Mouse (Mus musculus): ENCODE measurements around the gene Igf1r. TPM values are rescaled to one million over a fixed set of nuclear protein-coding genes. Genes with fewer than 3 reads are reported as not detected.

Gene Igf1r
- polyA plus RNA-seq, 1 experiment from 2014 or later: 58.8 TPM

- CTCF ChIA-PET: no interaction called here
- DNase-seq (ENCODE audit: low read depth, low spot score) (no peak), ATAC-seq (no peak)
- H3K27me3 ChIP-seq: no peaks in the 10 kb centered on the region
- TF ChIP-seq CTCF (IDR thresholded peaks at IDR 0.05): no peak
- in situ Hi-C loops (cut with MboI; ENCODE audit: low pct_unique_long_range_greater_than_20kb): no loop called here
- POLR2A ChIA-PET: no interaction called here
Measured at GRCm38 (mm10) chr7:68259523-68260081, 307.0 kb downstream of the Igf1r start.

- in situ Hi-C loops (cut with MboI; ENCODE audit: low pct_unique_long_range_greater_than_20kb): no loop called here
- TF ChIP-seq CTCF (IDR thresholded peaks at IDR 0.05): no peak
- DNase-seq (ENCODE audit: low read depth, low spot score) (no peak), ATAC-seq (no peak)
- H3K27me3 ChIP-seq: no peaks in the 10 kb centered on the region
- POLR2A ChIA-PET: no interaction called here
- CTCF ChIA-PET: no interaction called here
Measured at GRCm38 (mm10) chr7:68262612-68263200, 310.1 kb downstream of the Igf1r start.

GRCm38 (mm10) chr7:68263346-68264027 lies 310.9 kb downstream of the Igf1r start:
- H3K27me3 ChIP-seq: no peaks in the 10 kb centered on the region
- ChIA-PET CTCF (no interaction called here), POLR2A (no interaction called here)
- ATAC-seq (no peak), DNase-seq (ENCODE audit: low read depth, low spot score) (no peak)
- in situ Hi-C loops (cut with MboI; ENCODE audit: low pct_unique_long_range_greater_than_20kb): no loop called here
- TF ChIP-seq CTCF (IDR thresholded peaks at IDR 0.05): no peak

DNA sequence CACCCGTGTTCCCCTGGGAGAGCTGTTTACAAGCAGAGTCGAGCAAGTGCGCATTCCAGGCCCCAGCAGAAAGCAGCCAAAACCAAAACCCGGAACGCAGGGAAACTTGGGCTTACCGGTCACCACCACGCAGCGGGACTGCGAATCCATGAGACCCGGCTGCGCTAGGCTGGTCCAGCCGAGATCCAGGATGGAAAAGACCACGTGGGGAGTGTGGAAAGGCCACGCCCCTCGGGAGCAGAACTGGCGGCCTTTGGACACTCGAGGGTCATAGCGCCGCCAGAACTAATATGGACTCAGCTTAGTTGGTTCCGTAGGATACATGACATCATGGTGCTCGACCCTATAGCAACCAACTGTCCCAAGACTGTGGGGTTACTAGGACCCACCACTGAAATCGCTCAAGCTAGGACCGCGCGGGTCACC lies 311.4 kb downstream of the Igf1r start, which contains the start of gene Pgpep1l:
TSS of gene Pgpep1l (minus strand) at position 206 of the 426 bp plus-strand sequence.
- POLR2A ChIA-PET: no interaction called here
- in situ Hi-C loops (cut with MboI; ENCODE audit: low pct_unique_long_range_greater_than_20kb): no loop called here

DNA sequence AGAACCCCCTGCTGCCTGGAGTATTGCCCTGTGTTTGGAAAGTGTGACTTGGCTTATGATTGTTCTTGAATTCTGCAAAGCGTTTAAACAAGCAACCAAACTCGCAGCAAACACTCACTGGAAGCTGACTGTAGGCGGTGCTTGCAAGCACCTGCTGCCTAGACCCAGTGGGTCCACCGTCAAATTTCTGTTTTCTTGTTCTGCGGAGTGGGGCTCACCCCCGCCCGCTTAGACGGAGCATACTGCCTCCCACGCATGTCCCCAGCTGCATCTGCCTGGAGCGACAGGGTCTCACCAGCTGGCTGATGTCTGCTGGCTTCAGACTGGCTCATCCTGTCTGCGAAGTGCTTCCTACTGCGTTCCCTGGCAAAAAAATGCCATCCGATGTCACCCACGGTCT lies 311.9 kb downstream of the Igf1r start:
- ATAC-seq: no peak
- no peak for TF ChIP-seq CTCF (IDR thresholded peaks at IDR 0.05)
- no peaks in the 10 kb centered on the region for H3K27me3 ChIP-seq
- in situ Hi-C loops (cut with MboI; ENCODE audit: low pct_unique_long_range_greater_than_20kb): no loop called here
- ChIA-PET POLR2A (interaction anchor here (0.6 kb wide), 1 partner anchor 22 kb away, joined by 3 read pairs; no protein-coding TSS in a partner anchor), CTCF (no interaction called here)
- DNase-seq (ENCODE audit: low read depth, low spot score): no peak

More for the DNA sequence above, 311.4 kb downstream of the Igf1r start, which contains the start of gene Pgpep1l:
- DNase-seq (ENCODE audit: low read depth, low spot score) (no peak), ATAC-seq (no peak)
- no peaks in the 10 kb centered on the region for H3K27me3 ChIP-seq
- no peak for TF ChIP-seq CTCF (IDR thresholded peaks at IDR 0.05)
- CTCF ChIA-PET: no interaction called here

DNA sequence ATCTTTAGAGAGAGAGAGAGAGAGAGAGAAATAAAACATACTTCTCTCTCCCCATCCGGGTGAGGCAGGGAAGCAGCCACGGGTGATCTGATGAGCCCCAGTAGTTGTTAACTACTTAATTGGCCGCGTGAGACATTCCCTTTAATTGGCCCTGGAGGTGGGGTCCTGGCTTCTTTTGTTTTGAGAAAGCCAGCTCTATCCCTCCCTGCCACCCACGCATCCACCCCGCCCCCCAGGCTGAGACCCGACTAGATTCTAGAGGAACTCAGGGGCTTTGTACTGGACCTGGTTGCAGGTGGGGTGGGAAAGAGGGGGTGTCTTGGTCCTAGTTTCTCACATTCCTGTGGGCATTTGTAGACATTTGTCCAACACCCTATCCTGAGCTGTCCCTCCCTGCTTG lies 312.8 kb downstream of the Igf1r start:
- TF ChIP-seq CTCF (IDR thresholded peaks at IDR 0.05): no peak

DNA sequence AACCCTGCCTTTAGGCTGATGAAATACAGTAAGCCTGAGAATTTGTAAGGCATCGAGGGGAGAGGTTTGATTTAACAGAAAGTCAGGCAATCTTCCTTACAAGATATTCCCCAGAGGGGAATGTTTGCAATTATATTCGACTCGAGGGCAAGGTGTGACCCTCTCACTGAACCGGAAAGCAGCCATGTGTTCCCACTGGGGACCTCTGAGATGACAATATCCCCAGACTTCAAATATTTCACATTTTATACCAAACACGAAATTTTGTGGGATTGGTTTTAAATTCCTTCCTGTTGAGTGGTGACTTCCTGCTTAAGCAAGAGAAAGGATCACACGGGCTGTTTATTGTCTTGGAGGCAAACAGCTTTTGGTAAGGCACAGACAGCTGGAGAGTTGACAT lies 314.1 kb downstream of the Igf1r start:
- DNase-seq (ENCODE audit: low read depth, low spot score): peak; percentile 38
- in situ Hi-C loops (cut with MboI; ENCODE audit: low pct_unique_long_range_greater_than_20kb): no loop called here

More for the DNA sequence above, 312.8 kb downstream of the Igf1r start:
- H3K27me3 ChIP-seq: no peaks in the 10 kb centered on the region
- CTCF ChIA-PET: no interaction called here
- POLR2A ChIA-PET: interaction anchor here (0.6 to 0.9 kb wide), 2 partner anchors 10 to 264 kb away, joined by 3 read pairs; no protein-coding TSS in a partner anchor
- ATAC-seq: no peak
- DNase-seq (ENCODE audit: low read depth, low spot score): no peak
- in situ Hi-C loops (cut with MboI; ENCODE audit: low pct_unique_long_range_greater_than_20kb): no loop called here

GRCm38 (mm10) chr7:68270551-68270950 lies 317.9 kb downstream of the Igf1r start:
- ChIA-PET CTCF (interaction anchor here (1.1 to 1.4 kb wide), 2 partner anchors 12 to 32 kb away, joined by 3 to 4 read pairs; no protein-coding TSS in a partner anchor), POLR2A (interaction anchor here (0.7 kb wide), 1 partner anchor 59 kb away, joined by 7 read pairs; no protein-coding TSS in a partner anchor)
- in situ Hi-C loops (cut with MboI; ENCODE audit: low pct_unique_long_range_greater_than_20kb): no loop called here
- no peak for TF ChIP-seq CTCF (IDR thresholded peaks at IDR 0.05)
- DNase-seq (ENCODE audit: low read depth, low spot score) (no peak), ATAC-seq (no peak)
- H3K27me3 ChIP-seq: no peaks in the 10 kb centered on the region

More for the DNA sequence above, 314.1 kb downstream of the Igf1r start:
- no peaks in the 10 kb centered on the region for H3K27me3 ChIP-seq
- POLR2A ChIA-PET: interaction anchor here (0.7 to 1.6 kb wide), 2 partner anchors 11 to 341 kb away, joined by 3 to 6 read pairs; no protein-coding TSS in a partner anchor
- ATAC-seq: no peak
- CTCF ChIA-PET: interaction anchor here (1.1 kb wide), 1 partner anchor 44 kb away, joined by 3 read pairs; no protein-coding TSS in a partner anchor
- no peak for TF ChIP-seq CTCF (IDR thresholded peaks at IDR 0.05)

DNA sequence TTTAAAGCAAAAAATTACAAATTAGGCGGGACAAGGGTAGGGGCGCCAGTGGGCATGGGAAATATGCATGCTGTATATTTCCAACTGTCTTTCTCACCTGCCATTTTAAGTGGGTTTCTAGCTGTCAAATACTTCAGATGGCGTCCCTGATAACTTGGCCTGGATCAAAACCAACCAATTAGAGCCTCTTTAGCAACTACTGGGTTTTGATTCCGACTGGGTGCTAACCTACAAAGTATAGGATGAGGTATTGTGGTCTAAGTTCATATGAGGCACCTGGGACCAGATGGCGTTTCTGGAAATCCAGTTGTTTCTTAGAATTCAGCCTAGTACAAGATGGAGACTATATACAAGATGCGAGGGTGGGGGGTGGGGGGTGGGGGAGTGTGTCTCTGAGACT lies 319.2 kb downstream of the Igf1r start:
- POLR2A ChIA-PET: no interaction called here
- in situ Hi-C loops (cut with MboI; ENCODE audit: low pct_unique_long_range_greater_than_20kb): no loop called here
- DNase-seq (ENCODE audit: low read depth, low spot score) (no peak), ATAC-seq (no peak)
- CTCF ChIA-PET: interaction anchor here (2.0 kb wide), 1 partner anchor 41 kb away, joined by 4 read pairs; no protein-coding TSS in a partner anchor
- H3K27me3 ChIP-seq: no peaks in the 10 kb centered on the region
- no peak for TF ChIP-seq CTCF (IDR thresholded peaks at IDR 0.05)

GRCm38 (mm10) chr7:68272607-68273006 lies 320.0 kb downstream of the Igf1r start:
- in situ Hi-C loops (cut with MboI; ENCODE audit: low pct_unique_long_range_greater_than_20kb): no loop called here
- TF ChIP-seq CTCF (IDR thresholded peaks at IDR 0.05): no peak
- DNase-seq (ENCODE audit: low read depth, low spot score) (no peak), ATAC-seq (no peak)
- ChIA-PET CTCF (interaction anchor here (2.0 kb wide), 1 partner anchor 42 kb away, joined by 4 read pairs; no protein-coding TSS in a partner anchor), POLR2A (no interaction called here)
- no peaks in the 10 kb centered on the region for H3K27me3 ChIP-seq

DNA sequence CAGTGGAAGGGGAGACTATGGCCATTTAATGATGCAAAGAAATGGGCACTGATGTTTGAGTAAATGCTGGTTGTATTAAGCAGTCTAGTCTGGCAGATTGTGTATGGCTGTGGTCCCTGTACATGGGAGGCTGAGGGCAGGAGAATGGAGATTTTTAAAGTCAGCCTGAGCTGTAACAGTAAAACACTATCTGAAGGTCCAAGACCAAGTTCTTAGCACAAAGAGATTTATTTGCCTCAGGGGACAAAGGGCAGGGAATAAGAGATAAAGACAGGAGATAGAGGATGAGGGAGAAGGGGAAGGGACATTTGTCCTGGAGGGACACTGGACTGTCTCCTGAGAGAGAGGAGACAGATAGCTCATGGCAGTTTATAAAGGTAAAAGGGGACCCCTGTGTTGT lies 320.9 kb downstream of the Igf1r start, which contains the start of gene Fam169b:
TSS of gene Fam169b (plus strand) at position 325 of the 400 bp plus-strand sequence.
- no peak for DNase-seq (ENCODE audit: low read depth, low spot score)
- ATAC-seq: no peak
- in situ Hi-C loops (cut with MboI; ENCODE audit: low pct_unique_long_range_greater_than_20kb): no loop called here
- TF ChIP-seq CTCF (IDR thresholded peaks at IDR 0.05): no peak
- no peaks in the 10 kb centered on the region for H3K27me3 ChIP-seq
- ChIA-PET POLR2A (no interaction called here), CTCF (interaction anchor here (2.0 kb wide), 1 partner anchor 43 kb away, joined by 4 read pairs; no protein-coding TSS in a partner anchor)
